Mouse (Mus musculus): ENCODE results near the gene Elp4. TPM values are rescaled to one million over a fixed set of nuclear protein-coding genes. Genes with fewer than 3 reads are reported as not detected.

The Elp4 gene
- polyA plus RNA-seq, 1 experiment: 11.3 TPM

DNA sequence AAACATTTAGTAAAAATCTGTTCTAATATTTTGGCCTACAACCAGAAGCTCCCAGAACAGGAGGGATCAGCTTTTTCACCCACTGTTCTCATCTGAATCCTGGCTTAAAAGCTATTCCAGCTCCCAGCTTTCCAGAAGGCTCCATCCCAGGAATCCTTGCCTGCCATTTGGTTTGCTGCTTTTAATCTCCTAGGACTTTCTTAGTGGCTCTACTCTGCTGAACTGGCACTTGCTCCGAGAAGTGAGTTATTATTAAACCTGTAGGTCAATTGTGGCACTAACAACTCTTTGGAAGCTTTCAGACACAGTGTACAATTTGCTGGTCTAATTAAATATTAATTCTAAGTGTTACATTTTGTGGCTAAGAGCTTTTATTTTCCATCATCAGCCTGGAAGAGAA, 103.7 kb downstream of the Elp4 start:
- H3K36me3 ChIP-seq (ENCODE audit: control insufficient read depth, insufficient read depth): no peaks in the 10 kb centered on the region
- H3K4me3 ChIP-seq: no peak overlapping the region
- no peaks in the 10 kb centered on the region for H3K79me2 ChIP-seq (ENCODE audit: control insufficient read depth, insufficient read depth)
- H3K27me3 ChIP-seq (ENCODE audit: control insufficient read depth, insufficient read depth, insufficient read length): no peaks in the 10 kb centered on the region
- H3K4me2 ChIP-seq (ENCODE audit: low read depth): no peak overlapping the region
- no peak for TF ChIP-seq MAX (IDR thresholded peaks at IDR 0.05; ENCODE audit: low read depth)
- TF ChIP-seq MYOG (IDR thresholded peaks at IDR 0.05; ENCODE audit: control insufficient read depth in 1 of 3, insufficient read depth in 1 of 3, insufficient read length in 2 of 3, low read depth in 2 of 3): no peak
- TF ChIP-seq E2F4 (IDR thresholded peaks at IDR 0.05; ENCODE audit: insufficient read depth): no peak
- TF ChIP-seq MYOD1 (IDR thresholded peaks at IDR 0.05; ENCODE audit: control insufficient read depth in 1 of 3, insufficient read length in 2 of 3, low read depth in 2 of 3): no peak
- TF ChIP-seq SRF (IDR thresholded peaks at IDR 0.05; ENCODE audit: control insufficient read depth, insufficient read length, low read depth): no peak
- no peak for TF ChIP-seq CEBPB (IDR thresholded peaks at IDR 0.05; ENCODE audit: insufficient read depth, poor library complexity, severe bottlenecking)
- TF ChIP-seq REST (IDR thresholded peaks at IDR 0.05; ENCODE audit: insufficient read depth, insufficient read length): no peak
- TF ChIP-seq USF1 (IDR thresholded peaks at IDR 0.05; ENCODE audit: low read depth): no peak
- TF ChIP-seq TCF3 (IDR thresholded peaks at IDR 0.05; ENCODE audit: insufficient read length, low read depth): no peak
- no peak for TF ChIP-seq POLR2A (IDR thresholded peaks at IDR 0.05; ENCODE audit: insufficient read length, low read depth)
- TF ChIP-seq TCF12 (IDR thresholded peaks at IDR 0.05; ENCODE audit: insufficient read depth, poor library complexity, severe bottlenecking): no peak
- TF ChIP-seq POLR2AphosphoS2 (IDR thresholded peaks at IDR 0.05; ENCODE audit: insufficient read length, low read depth): no peak
- H3ac ChIP-seq (ENCODE audit: control insufficient read depth, insufficient read length): no peak overlapping the region

DNA sequence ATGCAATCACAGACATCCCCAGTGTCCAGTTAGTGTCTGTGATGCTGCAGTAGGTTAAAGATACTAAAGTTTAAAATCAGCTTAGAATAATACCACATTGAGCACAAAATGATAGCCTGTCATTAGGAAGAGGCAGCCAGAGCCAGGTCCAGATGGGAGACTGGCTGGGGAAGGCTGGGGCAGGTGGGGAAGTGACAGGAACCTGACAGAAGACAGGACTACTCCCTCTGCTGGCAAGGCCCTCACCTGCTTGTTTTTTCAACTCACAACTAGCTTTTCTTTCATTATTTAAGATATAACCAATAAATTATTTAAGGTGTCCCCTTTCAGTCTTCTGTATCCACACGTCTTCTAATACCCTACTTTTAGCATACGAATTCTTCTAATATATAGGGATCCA, 104.5 kb downstream of the Elp4 start:
- no peak overlapping the region for H3ac ChIP-seq (ENCODE audit: control insufficient read depth, insufficient read length)
- no peak overlapping the region for H3K4me2 ChIP-seq (ENCODE audit: low read depth)
- no peak for TF ChIP-seq MAX (IDR thresholded peaks at IDR 0.05; ENCODE audit: low read depth)
- no peak for TF ChIP-seq POLR2AphosphoS2 (IDR thresholded peaks at IDR 0.05; ENCODE audit: insufficient read length, low read depth)
- TF ChIP-seq E2F4 (IDR thresholded peaks at IDR 0.05; ENCODE audit: insufficient read depth): no peak
- TF ChIP-seq USF1 (IDR thresholded peaks at IDR 0.05; ENCODE audit: low read depth): no peak
- no peak for TF ChIP-seq TCF3 (IDR thresholded peaks at IDR 0.05; ENCODE audit: insufficient read length, low read depth)
- no peaks in the 10 kb centered on the region for H3K36me3 ChIP-seq (ENCODE audit: control insufficient read depth, insufficient read depth)
- H3K79me2 ChIP-seq (ENCODE audit: control insufficient read depth, insufficient read depth): no peaks in the 10 kb centered on the region
- no peaks in the 10 kb centered on the region for H3K27me3 ChIP-seq (ENCODE audit: control insufficient read depth, insufficient read depth, insufficient read length)
- H3K4me3 ChIP-seq: no peak overlapping the region

DNA sequence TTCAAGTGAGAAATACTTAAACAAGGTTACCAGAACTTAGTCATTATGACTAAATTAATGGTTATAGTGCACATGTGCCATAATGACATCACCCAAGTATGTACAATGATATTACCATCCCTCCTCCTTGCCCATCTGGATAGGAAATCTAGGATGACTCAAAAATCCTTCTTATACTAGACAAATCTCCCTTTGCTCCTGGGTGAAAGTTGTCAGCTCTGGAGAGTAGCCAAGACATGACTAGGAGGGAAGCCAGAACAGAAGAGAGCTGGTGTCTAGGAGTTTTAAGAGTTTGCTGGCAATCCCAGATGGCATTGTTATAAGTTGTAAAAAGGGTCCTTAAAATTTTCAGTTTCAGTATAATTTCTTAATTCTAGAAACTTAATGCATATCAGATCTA, 106.5 kb downstream of the Elp4 start:
- H3K27me3 ChIP-seq (ENCODE audit: control insufficient read depth, insufficient read depth, insufficient read length): no peaks in the 10 kb centered on the region
- no peaks in the 10 kb centered on the region for H3K79me2 ChIP-seq (ENCODE audit: control insufficient read depth, insufficient read depth)
- TF ChIP-seq REST (IDR thresholded peaks at IDR 0.05; ENCODE audit: insufficient read depth, insufficient read length) (no peak), TCF3 (IDR thresholded peaks at IDR 0.05; ENCODE audit: insufficient read length, low read depth) (no peak), USF1 (IDR thresholded peaks at IDR 0.05; ENCODE audit: low read depth) (peak; percentile 12)
- no peak overlapping the region for H3K4me3 ChIP-seq
- H3K36me3 ChIP-seq (ENCODE audit: control insufficient read depth, insufficient read depth): peaks cover 4% of the 10 kb centered on the region
- peak overlapping the region; percentile 15 for H3K4me2 ChIP-seq (ENCODE audit: low read depth)
- H3ac ChIP-seq (ENCODE audit: control insufficient read depth, insufficient read length): no peak overlapping the region

DNA sequence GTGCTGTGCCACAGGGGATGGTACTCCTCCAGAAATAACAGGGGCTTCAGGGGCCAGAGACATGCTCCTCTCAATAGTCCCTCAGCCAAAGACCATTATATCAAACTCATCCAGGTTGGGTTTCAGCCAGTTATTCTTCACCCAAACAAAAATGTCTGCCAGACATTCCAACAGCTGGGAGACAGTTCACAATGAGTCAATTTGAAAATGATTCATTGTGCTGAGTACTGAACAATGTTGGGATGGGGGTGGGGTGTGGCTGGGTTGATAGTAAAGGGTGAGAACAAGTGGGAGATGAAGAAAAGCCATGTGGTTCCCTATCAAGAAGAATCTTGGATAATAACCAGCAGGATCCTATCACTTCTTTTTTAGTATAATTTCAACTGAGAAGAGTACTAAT, 108.3 kb downstream of the Elp4 start:
- Histone ChIP-seq H3K4me3 (no peak overlapping the region), H3K27me3 (ENCODE audit: control insufficient read depth, insufficient read depth, insufficient read length) (no peaks in the 10 kb centered on the region), H3K36me3 (ENCODE audit: control insufficient read depth, insufficient read depth) (peaks cover 4% of the 10 kb centered on the region), H3K4me2 (ENCODE audit: low read depth) (peak overlapping the region; percentile 50), H3ac (ENCODE audit: control insufficient read depth, insufficient read length) (no peak overlapping the region), H3K79me2 (ENCODE audit: control insufficient read depth, insufficient read depth) (no peaks in the 10 kb centered on the region)
- TF ChIP-seq POLR2AphosphoS2 (IDR thresholded peaks at IDR 0.05; ENCODE audit: insufficient read length, low read depth): no peak
- TF ChIP-seq TCF12 (IDR thresholded peaks at IDR 0.05; ENCODE audit: insufficient read depth, poor library complexity, severe bottlenecking): no peak
- no peak for TF ChIP-seq REST (IDR thresholded peaks at IDR 0.05; ENCODE audit: insufficient read depth, insufficient read length)
- no peak for TF ChIP-seq SRF (IDR thresholded peaks at IDR 0.05; ENCODE audit: control insufficient read depth, insufficient read length, low read depth)
- peak in 2 of 3 experiments; percentile 22 to 54 for TF ChIP-seq MYOD1 (IDR thresholded peaks at IDR 0.05; ENCODE audit: control insufficient read depth in 1 of 3, insufficient read length in 2 of 3, low read depth in 2 of 3)
- no peak for TF ChIP-seq MYOG (IDR thresholded peaks at IDR 0.05; ENCODE audit: control insufficient read depth in 1 of 3, insufficient read depth in 1 of 3, insufficient read length in 2 of 3, low read depth in 2 of 3)
- no peak for TF ChIP-seq CEBPB (IDR thresholded peaks at IDR 0.05; ENCODE audit: insufficient read depth, poor library complexity, severe bottlenecking)
- no peak for TF ChIP-seq MAX (IDR thresholded peaks at IDR 0.05; ENCODE audit: low read depth)
- no peak for TF ChIP-seq POLR2A (IDR thresholded peaks at IDR 0.05; ENCODE audit: insufficient read length, low read depth)

- H3K36me3 ChIP-seq (ENCODE audit: control insufficient read depth, insufficient read depth): peaks cover 4% of the 10 kb centered on the region
- H3K4me2 ChIP-seq (ENCODE audit: low read depth): no peak overlapping the region
- H3K79me2 ChIP-seq (ENCODE audit: control insufficient read depth, insufficient read depth): no peaks in the 10 kb centered on the region
- H3K27me3 ChIP-seq (ENCODE audit: control insufficient read depth, insufficient read depth, insufficient read length): no peaks in the 10 kb centered on the region
- H3K4me3 ChIP-seq: no peak overlapping the region
- no peak overlapping the region for H3ac ChIP-seq (ENCODE audit: control insufficient read depth, insufficient read length)
- TF ChIP-seq SRF (IDR thresholded peaks at IDR 0.05; ENCODE audit: control insufficient read depth, insufficient read length, low read depth) (no peak), POLR2AphosphoS2 (IDR thresholded peaks at IDR 0.05; ENCODE audit: insufficient read length, low read depth) (no peak), TCF12 (IDR thresholded peaks at IDR 0.05; ENCODE audit: insufficient read depth, poor library complexity, severe bottlenecking) (no peak), MYOG (IDR thresholded peaks at IDR 0.05; ENCODE audit: control insufficient read depth in 1 of 3, insufficient read depth in 1 of 3, insufficient read length in 2 of 3, low read depth in 2 of 3) (no peak), MAX (IDR thresholded peaks at IDR 0.05; ENCODE audit: low read depth) (no peak), E2F4 (IDR thresholded peaks at IDR 0.05; ENCODE audit: insufficient read depth) (no peak), MYOD1 (IDR thresholded peaks at IDR 0.05; ENCODE audit: control insufficient read depth in 1 of 3, insufficient read length in 2 of 3, low read depth in 2 of 3) (no peak), USF1 (IDR thresholded peaks at IDR 0.05; ENCODE audit: low read depth) (no peak), CEBPB (IDR thresholded peaks at IDR 0.05; ENCODE audit: insufficient read depth, poor library complexity, severe bottlenecking) (no peak), REST (IDR thresholded peaks at IDR 0.05; ENCODE audit: insufficient read depth, insufficient read length) (no peak), POLR2A (IDR thresholded peaks at IDR 0.05; ENCODE audit: insufficient read length, low read depth) (no peak), TCF3 (IDR thresholded peaks at IDR 0.05; ENCODE audit: insufficient read length, low read depth) (no peak)
These were observed 111.8 kb downstream of the Elp4 start for GRCm38 (mm10) chr2:105792339-105793120.

All from myocyte (in vitro differentiated cells).